Mouse (Mus musculus) embryonic fibroblast, embryonic 13.5 days (primary cell): ENCODE results near the gene Fam19a2.

Experiments used
- CTCF ChIP-seq: IDR thresholded peaks from 2 replicates; pipeline ENCODE4 v1.5.1; 2011; ENCODE audit warnings: mild to moderate bottlenecking, control low read depth, low read length, moderate library complexity, borderline replicate concordance; ENCODE audit not compliant: insufficient read depth
- POLR2A ChIP-seq: IDR thresholded peaks from 2 replicates; pipeline ENCODE4 v1.6.1; 2011; ENCODE audit warnings: low read depth, mild to moderate bottlenecking, control low read depth, low read length, moderate library complexity

DNA sequence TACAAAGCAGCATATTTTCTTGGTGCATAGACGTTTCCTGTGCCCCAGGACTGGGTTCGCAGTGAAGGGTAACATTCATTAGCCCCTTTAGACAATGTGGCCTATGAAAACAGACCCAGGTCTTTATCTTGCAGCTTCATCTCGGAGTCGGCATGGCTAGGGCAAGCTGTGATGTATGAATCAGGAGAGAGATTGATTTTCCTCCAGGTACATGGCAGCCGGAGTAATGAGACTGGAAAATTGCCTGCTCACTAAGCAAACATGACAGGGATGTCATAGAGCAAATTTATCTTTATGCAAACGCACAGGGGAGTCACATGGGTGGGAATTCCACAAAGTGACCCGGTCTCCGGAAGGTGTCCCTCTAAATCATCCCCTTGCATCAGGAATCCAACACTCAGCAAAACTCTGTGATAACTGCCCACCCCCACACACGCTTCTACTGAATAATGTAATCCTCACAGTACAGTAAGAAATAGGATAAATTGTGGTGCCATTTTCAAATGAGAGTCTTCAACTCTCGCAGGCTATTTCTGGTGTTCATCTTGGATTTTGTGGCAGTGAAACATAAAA, 306.9 kb downstream of the Fam19a2 start:
- TF ChIP-seq CTCF (no peak), POLR2A (no peak)
